Mouse (Mus musculus): ENCODE data around the gene Slc28a3. TPM values are rescaled to one million over a fixed set of nuclear protein-coding genes. Genes with fewer than 3 reads are reported as not detected.

The Slc28a3 gene
- polyA plus RNA-seq, 1 experiment from 2014 or later: not detected

GRCm38 (mm10) chr13:58556018-58556417 lies 54.7 kb downstream of the Slc28a3 start:
- Histone ChIP-seq H3K36me3 (replicated peaks; ENCODE audit: insufficient read depth, low read length) (no peaks in the 10 kb centered on the region), H3K4me3 (ENCODE audit: low read depth, low read length) (no peak overlapping the region), H3K4me2 (ENCODE audit: low read depth, low read length) (no peak overlapping the region), H3K9ac (replicated peaks) (no peak overlapping the region), H3K9me3 (ENCODE audit: low read length) (no peaks in the 10 kb centered on the region), H3K27ac (ENCODE audit: low read depth) (no peak overlapping the region), H3K4me1 (ENCODE audit: insufficient read depth) (0 out of 2 replicates have a peak, but pooled peaks cover 2% of the 10 kb centered on the region), H3K27me3 (ENCODE audit: insufficient read depth, low read length) (0 out of 2 replicates have a peak, but pooled peaks cover 2% of the 10 kb centered on the region)
- ATAC-seq (no peak), DNase-seq (peak; percentile 20)
- 71% methylated on average over 1 of the region's 1 CpGs for WGBS (ENCODE audit: insufficient replicate concordance)
- peak; percentile 51 for TF ChIP-seq CTCF (IDR thresholded peaks at IDR 0.05; ENCODE audit: low read depth)
- TF ChIP-seq EP300 (IDR thresholded peaks at IDR 0.05; ENCODE audit: low read depth): no peak

- no peaks in the 10 kb centered on the region for H3K36me3 ChIP-seq (replicated peaks; ENCODE audit: insufficient read depth, low read length)
- ATAC-seq: no peak
- TF ChIP-seq EP300 (IDR thresholded peaks at IDR 0.05; ENCODE audit: low read depth) (no peak), CTCF (IDR thresholded peaks at IDR 0.05; ENCODE audit: low read depth) (no peak)
- 0 out of 2 replicates have a peak, but pooled peaks cover 2% of the 10 kb centered on the region for H3K27me3 ChIP-seq (ENCODE audit: insufficient read depth, low read length)
- WGBS (ENCODE audit: insufficient replicate concordance): 66% methylated on average over 5 of the region's 5 CpGs
- no peak overlapping the region for H3K9ac ChIP-seq (replicated peaks)
- H3K4me3 ChIP-seq (ENCODE audit: low read depth, low read length): no peak overlapping the region
- no peak overlapping the region for H3K4me2 ChIP-seq (ENCODE audit: low read depth, low read length)
- H3K4me1 ChIP-seq (ENCODE audit: insufficient read depth): 0 out of 2 replicates have a peak, but pooled peaks cover 2% of the 10 kb centered on the region
- no peak for DNase-seq
- no peak overlapping the region for H3K27ac ChIP-seq (ENCODE audit: low read depth)
- no peaks in the 10 kb centered on the region for H3K9me3 ChIP-seq (ENCODE audit: low read length)
Observed at GRCm38 (mm10) chr13:58555561-58555960, 55.1 kb downstream of the Slc28a3 start.

- H3K4me2 ChIP-seq (ENCODE audit: low read depth, low read length): no peak overlapping the region
- H3K9me3 ChIP-seq (ENCODE audit: low read length): no peaks in the 10 kb centered on the region
- WGBS (ENCODE audit: insufficient replicate concordance): 42% methylated on average over 4 of the region's 4 CpGs
- no peak overlapping the region for H3K27ac ChIP-seq (ENCODE audit: low read depth)
- 0 out of 2 replicates have a peak, but pooled peaks cover 2% of the 10 kb centered on the region for H3K4me1 ChIP-seq (ENCODE audit: insufficient read depth)
- peak; percentile 66 for ATAC-seq
- no peaks in the 10 kb centered on the region for H3K36me3 ChIP-seq (replicated peaks; ENCODE audit: insufficient read depth, low read length)
- H3K4me3 ChIP-seq (ENCODE audit: low read depth, low read length): no peak overlapping the region
- no peaks in the 10 kb centered on the region for H3K27me3 ChIP-seq (ENCODE audit: insufficient read depth, low read length)
- DNase-seq: no peak
- no peak for TF ChIP-seq EP300 (IDR thresholded peaks at IDR 0.05; ENCODE audit: low read depth)
- no peak for TF ChIP-seq CTCF (IDR thresholded peaks at IDR 0.05; ENCODE audit: low read depth)
- H3K9ac ChIP-seq (replicated peaks): no peak overlapping the region
Observed at GRCm38 (mm10) chr13:58551924-58552323, 58.8 kb downstream of the Slc28a3 start.

GRCm38 (mm10) chr13:58547570-58547969 lies 63.1 kb downstream of the Slc28a3 start:
- TF ChIP-seq CTCF (IDR thresholded peaks at IDR 0.05; ENCODE audit: low read depth) (no peak), EP300 (IDR thresholded peaks at IDR 0.05; ENCODE audit: low read depth) (no peak)
- ATAC-seq: no peak

GRCm38 (mm10) chr13:58543688-58544408 lies 66.8 kb downstream of the Slc28a3 start:
- Histone ChIP-seq H3K9me3 (ENCODE audit: low read length) (no peaks in the 10 kb centered on the region), H3K27me3 (ENCODE audit: insufficient read depth, low read length) (no peaks in the 10 kb centered on the region), H3K9ac (replicated peaks) (no peak overlapping the region), H3K4me1 (ENCODE audit: insufficient read depth) (no peaks in the 10 kb centered on the region), H3K36me3 (replicated peaks; ENCODE audit: insufficient read depth, low read length) (no peaks in the 10 kb centered on the region), H3K27ac (ENCODE audit: low read depth) (no peak overlapping the region), H3K4me3 (ENCODE audit: low read depth, low read length) (no peak overlapping the region), H3K4me2 (ENCODE audit: low read depth, low read length) (no peak overlapping the region)
- ATAC-seq (no peak), DNase-seq (no peak)
- WGBS (ENCODE audit: insufficient replicate concordance): 60% methylated on average over 12 of the region's 12 CpGs
- TF ChIP-seq CTCF (IDR thresholded peaks at IDR 0.05; ENCODE audit: low read depth): no peak
- no peak for TF ChIP-seq EP300 (IDR thresholded peaks at IDR 0.05; ENCODE audit: low read depth)

More at GRCm38 (mm10) chr13:58547570-58547969, 63.1 kb downstream of the Slc28a3 start:
- no peak overlapping the region for H3K4me2 ChIP-seq (ENCODE audit: low read depth, low read length)
- H3K4me1 ChIP-seq (ENCODE audit: insufficient read depth): 0 out of 2 replicates have a peak, but pooled peaks cover 2% of the 10 kb centered on the region
- DNase-seq: no peak
- H3K9me3 ChIP-seq (ENCODE audit: low read length): no peaks in the 10 kb centered on the region
- H3K27me3 ChIP-seq (ENCODE audit: insufficient read depth, low read length): no peaks in the 10 kb centered on the region
- H3K27ac ChIP-seq (ENCODE audit: low read depth): no peak overlapping the region
- 57% methylated on average over 7 of the region's 7 CpGs for WGBS (ENCODE audit: insufficient replicate concordance)
- H3K9ac ChIP-seq (replicated peaks): no peak overlapping the region
- H3K36me3 ChIP-seq (replicated peaks; ENCODE audit: insufficient read depth, low read length): no peaks in the 10 kb centered on the region
- H3K4me3 ChIP-seq (ENCODE audit: low read depth, low read length): no peak overlapping the region

- no peaks in the 10 kb centered on the region for H3K9me3 ChIP-seq (ENCODE audit: low read length)
- H3K4me2 ChIP-seq (ENCODE audit: low read depth, low read length): peak overlapping the region; percentile 56
- no peaks in the 10 kb centered on the region for H3K4me1 ChIP-seq (ENCODE audit: insufficient read depth)
- H3K36me3 ChIP-seq (replicated peaks; ENCODE audit: insufficient read depth, low read length): no peaks in the 10 kb centered on the region
- ATAC-seq (peak; percentile 94), DNase-seq (peak; percentile 88)
- 30% methylated on average over 7 of the region's 7 CpGs for WGBS (ENCODE audit: insufficient replicate concordance)
- peak overlapping the region; percentile 53 for H3K27ac ChIP-seq (ENCODE audit: low read depth)
- TF ChIP-seq EP300 (IDR thresholded peaks at IDR 0.05; ENCODE audit: low read depth): no peak
- peak; percentile 98 for TF ChIP-seq CTCF (IDR thresholded peaks at IDR 0.05; ENCODE audit: low read depth)
- H3K4me3 ChIP-seq (ENCODE audit: low read depth, low read length): no peak overlapping the region; the same call in 1 of the 2 replicates
- H3K9ac ChIP-seq (replicated peaks): no peak overlapping the region
- H3K27me3 ChIP-seq (ENCODE audit: insufficient read depth, low read length): no peaks in the 10 kb centered on the region
Observed at GRCm38 (mm10) chr13:58543066-58543465, 67.6 kb downstream of the Slc28a3 start.
